Mouse (Mus musculus): ENCODE results near the gene Etv6. TPM values are rescaled to one million over a fixed set of nuclear protein-coding genes. Genes with fewer than 3 reads are reported as not detected.

Etv6 gene
- total and polyA plus RNA-seq, 2 experiments from 2014 or later = 4.0 to 9.1 TPM

GRCm38 (mm10) chr6:134261904-134262303, 226.4 kb downstream of the Etv6 start:
- H3K27me3 ChIP-seq (ENCODE audit: insufficient read depth, low read length) = no peaks in the 10 kb centered on the region
- H3K9me3 ChIP-seq (ENCODE audit: low read length) = no peaks in the 10 kb centered on the region
- H3K4me2 ChIP-seq (ENCODE audit: low read depth, low read length) = no peak overlapping the region
- DNase-seq (ENCODE audit: low spot score) = no peak
- no peak overlapping the region for H3K4me3 ChIP-seq (ENCODE audit: low read length)
- no peaks in the 10 kb centered on the region for H3K4me1 ChIP-seq (ENCODE audit: insufficient read depth, low read length)
- 93% methylated on average over 3 of the region's 3 CpGs for WGBS
- ATAC-seq = no peak
- H3K9ac ChIP-seq (replicated peaks; ENCODE audit: low read length) = no peak overlapping the region
- TF ChIP-seq CTCF (IDR thresholded peaks at IDR 0.05; ENCODE audit: low read depth) = no peak
- H3K36me3 ChIP-seq (ENCODE audit: insufficient read depth, low read length) = peaks cover 3% of the 10 kb centered on the region; the same call in 1 of the 2 replicates
- no peak overlapping the region for H3K27ac ChIP-seq

- Histone ChIP-seq H3K4me2 (ENCODE audit: low read depth, low read length) (no peak overlapping the region), H3K27ac (no peak overlapping the region), H3K9me3 (ENCODE audit: low read length) (no peaks in the 10 kb centered on the region), H3K9ac (replicated peaks; ENCODE audit: low read length) (no peak overlapping the region), H3K4me3 (ENCODE audit: low read length) (no peak overlapping the region), H3K36me3 (ENCODE audit: insufficient read depth, low read length) (peaks cover 3% of the 10 kb centered on the region; the same call in 1 of the 2 replicates), H3K27me3 (ENCODE audit: insufficient read depth, low read length) (no peaks in the 10 kb centered on the region), H3K4me1 (ENCODE audit: insufficient read depth, low read length) (no peaks in the 10 kb centered on the region)
- ATAC-seq = no peak
- TF ChIP-seq CTCF (IDR thresholded peaks at IDR 0.05; ENCODE audit: low read depth) = no peak
- DNase-seq (ENCODE audit: low spot score) = no peak
- WGBS = 91% methylated on average over 4 of the region's 4 CpGs
Observed at GRCm38 (mm10) chr6:134262383-134262782, 226.9 kb downstream of the Etv6 start.

DNA sequence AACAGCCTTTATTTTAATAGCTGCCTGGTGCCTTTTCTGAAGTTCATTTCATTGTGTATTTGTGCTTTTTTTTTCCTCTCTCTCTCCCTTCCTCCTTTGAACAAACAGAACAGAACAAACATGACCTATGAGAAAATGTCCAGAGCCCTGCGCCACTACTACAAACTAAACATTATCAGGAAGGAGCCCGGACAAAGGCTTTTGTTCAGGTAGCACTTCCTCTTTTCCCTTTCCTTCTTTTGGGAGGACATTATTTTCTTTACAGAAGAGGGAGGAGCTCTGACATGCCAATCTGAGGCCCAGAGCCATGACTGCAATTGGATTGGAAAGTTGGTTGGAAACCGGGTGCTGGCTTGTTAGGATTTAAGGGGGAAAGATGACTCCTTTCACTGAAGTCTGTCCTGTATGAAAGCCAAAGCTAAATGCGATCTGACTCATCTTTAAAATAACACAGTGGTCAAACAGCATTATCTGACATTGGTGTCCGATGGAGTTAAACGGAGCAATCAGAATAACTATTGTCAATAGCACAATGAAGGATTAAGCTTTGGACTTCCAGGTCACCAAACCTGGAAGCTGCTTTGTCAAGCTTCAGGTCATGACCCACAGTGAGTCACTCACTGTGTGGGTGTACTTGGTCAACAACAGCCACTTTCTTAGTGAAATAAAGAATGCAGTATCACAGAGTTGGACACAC, 227.6 kb downstream of the Etv6 start:
- ATAC-seq = no peak
- DNase-seq (ENCODE audit: low spot score) = no peak
- 70% methylated on average over 6 of the region's 6 CpGs for WGBS
- Histone ChIP-seq H3K9ac (replicated peaks; ENCODE audit: low read length) (no peak overlapping the region), H3K4me2 (ENCODE audit: low read depth, low read length) (no peak overlapping the region), H3K4me3 (ENCODE audit: low read length) (no peak overlapping the region), H3K4me1 (ENCODE audit: insufficient read depth, low read length) (no peaks in the 10 kb centered on the region), H3K27me3 (ENCODE audit: insufficient read depth, low read length) (no peaks in the 10 kb centered on the region), H3K27ac (no peak overlapping the region), H3K36me3 (ENCODE audit: insufficient read depth, low read length) (peaks cover 3% of the 10 kb centered on the region; the same call in 1 of the 2 replicates), H3K9me3 (ENCODE audit: low read length) (no peaks in the 10 kb centered on the region)
- TF ChIP-seq CTCF (IDR thresholded peaks at IDR 0.05; ENCODE audit: low read depth) = no peak

DNA sequence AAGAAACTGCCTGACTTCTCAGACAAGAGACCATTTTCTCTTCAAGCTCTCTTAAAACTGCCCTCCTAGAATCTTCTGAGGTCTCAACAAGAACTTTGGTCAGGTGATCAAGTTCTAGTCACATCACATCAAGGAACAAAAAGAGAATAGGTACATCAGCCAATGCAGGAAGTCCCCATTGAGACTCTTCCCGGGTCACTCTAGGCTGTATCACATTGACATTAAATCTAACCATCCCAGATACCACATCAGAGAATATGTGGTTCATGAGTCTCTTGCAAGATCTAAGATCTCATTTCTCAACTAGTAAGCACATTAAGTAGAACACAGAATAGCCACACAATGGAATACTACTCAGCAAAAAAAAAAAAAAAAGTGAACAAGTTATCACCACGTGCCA, 238.4 kb downstream of the Etv6 start:
- ATAC-seq = no peak
- no peaks in the 10 kb centered on the region for H3K27me3 ChIP-seq (ENCODE audit: insufficient read depth, low read length)
- no peak for TF ChIP-seq CTCF (IDR thresholded peaks at IDR 0.05; ENCODE audit: low read depth)
- no peaks in the 10 kb centered on the region for H3K4me1 ChIP-seq (ENCODE audit: insufficient read depth, low read length)
- H3K4me3 ChIP-seq (ENCODE audit: low read length) = no peak overlapping the region
- no peaks in the 10 kb centered on the region for H3K36me3 ChIP-seq (ENCODE audit: insufficient read depth, low read length)
- H3K9me3 ChIP-seq (ENCODE audit: low read length) = no peaks in the 10 kb centered on the region
- no peak overlapping the region for H3K9ac ChIP-seq (replicated peaks; ENCODE audit: low read length)
- no peak for DNase-seq (ENCODE audit: low spot score)
- no peak overlapping the region for H3K27ac ChIP-seq
- H3K4me2 ChIP-seq (ENCODE audit: low read depth, low read length) = no peak overlapping the region
- 87% methylated on average over 2 of the region's 2 CpGs for WGBS

GRCm38 (mm10) chr6:134276954-134277353, 241.5 kb downstream of the Etv6 start:
- no peak overlapping the region for H3K4me2 ChIP-seq (ENCODE audit: low read depth, low read length)
- no peaks in the 10 kb centered on the region for H3K27me3 ChIP-seq (ENCODE audit: insufficient read depth, low read length)
- no peaks in the 10 kb centered on the region for H3K36me3 ChIP-seq (ENCODE audit: insufficient read depth, low read length)
- no peak overlapping the region for H3K9ac ChIP-seq (replicated peaks; ENCODE audit: low read length)
- ATAC-seq (no peak), DNase-seq (ENCODE audit: low spot score) (no peak)
- 80% methylated on average over 2 of the region's 2 CpGs for WGBS
- H3K4me1 ChIP-seq (ENCODE audit: insufficient read depth, low read length) = no peaks in the 10 kb centered on the region
- TF ChIP-seq CTCF (IDR thresholded peaks at IDR 0.05; ENCODE audit: low read depth) = no peak
- no peaks in the 10 kb centered on the region for H3K9me3 ChIP-seq (ENCODE audit: low read length)
- no peak overlapping the region for H3K27ac ChIP-seq
- no peak overlapping the region for H3K4me3 ChIP-seq (ENCODE audit: low read length)

- 89% methylated on average over 3 of the region's 3 CpGs for WGBS
- no peaks in the 10 kb centered on the region for H3K27me3 ChIP-seq (ENCODE audit: insufficient read depth, low read length)
- DNase-seq (ENCODE audit: low spot score) = no peak
- no peaks in the 10 kb centered on the region for H3K4me1 ChIP-seq (ENCODE audit: insufficient read depth, low read length)
- ATAC-seq = no peak
- H3K36me3 ChIP-seq (ENCODE audit: insufficient read depth, low read length) = no peaks in the 10 kb centered on the region
- H3K27ac ChIP-seq = no peak overlapping the region
- TF ChIP-seq CTCF (IDR thresholded peaks at IDR 0.05; ENCODE audit: low read depth) = no peak
- H3K9me3 ChIP-seq (ENCODE audit: low read length) = no peaks in the 10 kb centered on the region
- no peak overlapping the region for H3K4me2 ChIP-seq (ENCODE audit: low read depth, low read length)
- H3K4me3 ChIP-seq (ENCODE audit: low read length) = no peak overlapping the region
- no peak overlapping the region for H3K9ac ChIP-seq (replicated peaks; ENCODE audit: low read length)
Observed at GRCm38 (mm10) chr6:134282095-134282494, 246.6 kb downstream of the Etv6 start.

GRCm38 (mm10) chr6:134291823-134292222, 256.3 kb downstream of the Etv6 start:
- DNase-seq (ENCODE audit: low spot score) (no peak), ATAC-seq (no peak)
- 90% methylated on average over 3 of the region's 3 CpGs for WGBS
- H3K4me1 ChIP-seq (ENCODE audit: insufficient read depth, low read length) = no peaks in the 10 kb centered on the region
- H3K9ac ChIP-seq (replicated peaks; ENCODE audit: low read length) = no peak overlapping the region
- H3K27ac ChIP-seq = no peak overlapping the region
- no peaks in the 10 kb centered on the region for H3K9me3 ChIP-seq (ENCODE audit: low read length)
- no peak overlapping the region for H3K4me2 ChIP-seq (ENCODE audit: low read depth, low read length)
- no peak overlapping the region for H3K4me3 ChIP-seq (ENCODE audit: low read length)
- no peaks in the 10 kb centered on the region for H3K27me3 ChIP-seq (ENCODE audit: insufficient read depth, low read length)
- TF ChIP-seq CTCF (IDR thresholded peaks at IDR 0.05; ENCODE audit: low read depth) = no peak
- H3K36me3 ChIP-seq (ENCODE audit: insufficient read depth, low read length) = no peaks in the 10 kb centered on the region
